Mouse (Mus musculus) left cerebral cortex, adult 11 months (tissue): ENCODE results near the gene Stard8.
"Not testable (repeated sequence)": the region's sequence is repeated elsewhere in the genome, so short reads cannot be mapped to it uniquely, and the experiment has no call there.

ENCODE experiments used
- DNase-seq: peaks from one replicate; pipeline ENCODE4 v3.0.0; 2022; ENCODE audit warnings: low spot score

Gene Stard8

DNA sequence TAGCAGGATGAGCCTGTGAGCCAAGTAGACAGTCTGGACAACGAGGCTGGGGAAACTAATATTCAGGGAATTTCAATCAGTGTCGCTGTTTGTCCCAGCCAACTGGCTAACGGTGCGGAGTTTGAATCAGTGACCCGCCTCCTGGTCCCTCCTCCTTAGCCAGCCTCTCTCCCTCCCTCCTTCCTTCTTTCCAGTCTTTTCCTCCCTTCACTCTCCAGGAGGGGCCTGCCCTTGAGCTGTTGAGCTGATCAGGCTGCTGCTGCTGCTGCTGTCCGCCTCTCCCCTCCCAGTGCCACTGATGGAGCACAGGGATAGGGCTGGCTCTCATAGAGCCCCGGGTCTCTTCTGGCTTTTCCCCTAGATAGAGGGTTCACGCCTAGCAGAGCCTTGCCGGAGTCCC is at the start of gene Stard8:
Stard8 (plus strand) TSS at position 203 of the 400 bp plus-strand sequence.
- no peak for DNase-seq

DNA sequence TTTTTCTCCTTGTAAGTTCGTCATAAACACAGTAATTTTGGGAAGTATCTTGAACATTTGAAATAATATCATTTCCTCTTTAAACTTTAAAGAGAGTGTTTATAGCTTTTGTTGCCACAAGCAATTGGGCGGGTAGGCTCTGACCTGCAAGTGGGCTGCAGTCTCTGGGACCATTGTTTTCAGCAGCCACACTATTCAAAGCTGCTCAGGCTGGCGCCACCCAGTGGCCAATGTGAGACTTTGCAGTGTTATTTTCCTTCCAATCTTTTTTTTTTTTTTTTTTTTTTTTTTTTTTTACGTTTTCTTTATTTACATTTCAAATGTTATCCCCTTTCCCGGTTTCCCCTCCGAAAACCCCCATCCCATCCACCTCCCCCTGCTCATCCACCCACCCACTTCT is 49.1 kb upstream of the Stard8 start:
- no peak for DNase-seq

DNA sequence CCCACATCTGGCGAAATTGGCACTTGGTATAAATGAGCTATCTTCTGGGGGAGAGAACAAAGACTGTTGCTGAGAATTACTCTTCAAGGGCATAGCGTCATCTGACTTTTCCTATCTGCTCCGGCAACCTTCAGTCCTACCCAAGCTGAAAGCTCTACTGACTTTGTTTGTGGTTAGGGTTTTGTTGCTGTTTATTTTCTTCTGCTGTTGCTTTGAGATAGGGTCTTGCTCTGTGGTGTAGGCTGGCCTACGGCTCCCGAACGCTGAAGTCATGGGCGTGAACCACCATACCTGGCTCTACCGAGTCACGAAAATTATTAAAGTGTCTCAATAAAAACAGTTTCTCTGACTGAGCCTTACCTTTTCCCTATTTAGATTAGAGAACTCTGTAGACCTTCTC is 44.8 kb upstream of the Stard8 start:
- no peak for DNase-seq

DNA sequence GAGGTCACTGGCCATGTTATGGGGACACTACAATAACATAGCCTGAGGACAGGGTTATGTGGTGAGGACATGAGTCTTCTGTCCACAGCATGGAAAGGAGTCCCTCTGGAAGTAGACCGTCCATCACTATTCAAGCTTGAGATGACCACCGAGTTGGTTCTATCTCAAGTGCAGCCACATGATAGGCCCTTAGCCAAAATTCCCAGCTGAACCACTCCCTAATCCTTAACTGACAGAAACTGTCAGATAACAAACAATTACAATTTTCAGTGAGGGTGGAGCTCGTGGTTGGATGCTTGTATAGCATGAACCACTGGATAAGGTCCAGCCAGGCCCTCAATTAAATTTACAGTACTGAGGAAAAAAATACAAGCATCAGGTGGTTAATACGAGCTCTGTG is 44.0 kb upstream of the Stard8 start:
- no peak for DNase-seq

DNA sequence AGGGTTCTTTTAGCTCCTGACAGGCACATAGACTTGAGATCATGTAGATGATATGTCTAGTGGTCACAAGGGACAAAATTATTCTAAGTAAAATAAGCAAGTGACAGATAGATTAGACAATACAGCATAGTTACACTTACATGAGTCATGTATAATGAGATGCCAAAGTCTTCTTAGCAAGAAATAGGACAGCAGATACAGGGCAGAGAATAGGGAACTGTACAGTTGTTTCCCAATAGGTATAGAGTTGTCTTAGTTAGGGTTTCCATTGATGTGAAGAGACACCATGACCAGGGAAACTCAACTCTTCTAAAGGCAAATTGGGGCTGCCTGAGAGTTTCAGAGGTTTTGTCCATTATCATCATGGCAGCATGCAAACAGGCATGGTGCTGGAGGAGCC is 39.3 kb upstream of the Stard8 start:
- DNase-seq = no peak

DNA sequence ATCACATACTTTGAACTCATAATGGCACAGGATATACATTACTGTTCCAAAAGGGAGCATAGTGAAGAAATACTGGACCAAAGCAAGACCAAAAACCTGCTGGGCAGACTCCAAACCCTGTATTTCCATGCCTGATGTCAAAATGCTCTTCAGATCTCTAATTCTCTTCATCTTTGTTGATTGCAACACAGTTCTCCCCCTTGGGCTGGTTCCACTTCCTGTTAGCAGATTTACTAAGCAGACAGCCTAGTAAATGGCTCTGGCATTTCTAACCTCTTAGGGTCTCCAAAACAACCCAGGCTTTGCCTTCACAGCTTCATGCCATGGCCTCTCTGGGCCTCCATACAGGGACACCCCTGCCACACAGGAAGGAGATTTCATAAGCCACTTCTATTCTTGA is 38.5 kb upstream of the Stard8 start:
- DNase-seq = no peak

DNA sequence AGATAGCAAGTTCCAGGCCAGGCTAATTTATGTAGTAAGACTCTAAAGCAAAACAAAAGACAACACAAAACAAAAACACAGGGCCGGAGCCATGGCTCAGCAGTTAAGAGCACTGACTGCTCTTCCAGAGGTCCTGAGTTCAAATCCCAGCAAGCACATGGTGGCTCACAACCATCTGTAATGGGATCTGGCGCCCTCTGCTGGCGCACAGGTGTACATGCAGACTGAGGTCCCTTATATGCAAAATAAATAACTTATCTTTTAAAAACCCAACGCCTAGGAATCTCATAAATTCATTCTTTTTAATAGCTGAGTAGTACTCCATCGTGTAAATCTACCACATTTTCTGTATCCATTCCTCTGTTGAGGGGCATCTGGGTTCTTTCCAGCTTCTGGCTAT is 16.4 kb upstream of the Stard8 start:
- DNase-seq = not testable (repeated sequence)

DNA sequence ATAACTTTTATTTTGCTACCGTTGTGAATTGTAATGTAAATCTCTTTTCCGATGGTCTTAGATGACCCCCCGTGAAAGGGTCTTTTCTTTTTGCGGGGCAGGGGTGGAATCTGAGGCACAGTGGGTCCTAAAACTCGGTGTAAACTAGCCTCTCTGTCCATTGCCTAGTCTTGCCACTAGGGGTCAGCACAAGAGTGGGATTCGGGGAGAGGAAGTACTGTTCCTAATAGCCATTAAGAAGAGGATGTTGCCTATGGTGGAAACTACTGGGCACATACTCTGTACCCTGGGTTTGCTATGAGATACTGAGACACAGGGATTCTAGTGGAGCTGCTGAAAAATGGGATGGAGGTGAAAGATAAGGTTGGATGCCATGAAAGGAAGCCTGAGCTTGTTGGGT is 13.5 kb upstream of the Stard8 start:
- peak; percentile 6 for DNase-seq

DNA sequence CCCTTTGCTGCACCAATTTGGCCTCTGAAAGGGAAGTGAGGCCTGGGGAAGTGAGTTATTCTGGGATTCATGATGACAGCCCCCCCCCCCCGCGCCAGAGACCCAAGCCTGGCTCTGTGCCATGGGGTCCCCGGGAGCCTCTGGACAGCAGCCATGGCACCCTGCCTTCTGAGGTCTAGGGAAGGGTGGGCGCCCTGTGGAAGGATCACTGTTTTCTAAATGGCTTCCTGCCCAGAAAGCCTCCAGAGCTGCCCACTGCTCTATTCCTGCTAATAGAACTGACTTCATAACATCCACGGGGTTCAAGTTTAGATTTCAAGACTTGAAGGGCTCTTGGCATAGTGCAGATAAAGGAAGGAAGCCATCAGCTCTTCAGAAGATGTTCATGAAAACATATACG is 983 bp upstream of the Stard8 start:
- DNase-seq = no peak

DNA sequence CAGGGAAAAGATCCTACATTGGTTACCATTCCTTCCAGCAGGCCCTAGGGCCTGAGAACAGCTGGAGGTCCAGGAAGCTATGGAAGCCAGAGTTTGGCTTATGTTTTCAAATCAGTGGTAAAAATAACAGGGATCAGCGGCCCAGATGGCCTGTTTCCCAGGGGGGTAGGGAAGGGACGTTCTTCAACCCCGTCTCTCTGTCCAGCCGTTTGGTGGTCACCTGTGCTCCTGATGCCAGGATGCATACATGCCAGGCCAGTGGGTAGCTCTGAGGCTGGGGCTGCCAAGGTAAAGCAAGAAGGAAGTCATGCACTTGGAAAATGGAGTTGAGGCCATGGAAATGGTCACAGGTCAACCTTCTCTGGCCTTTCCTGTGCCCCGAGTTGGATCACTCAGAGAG is 7.5 kb downstream of the Stard8 start:
- DNase-seq = no peak

DNA sequence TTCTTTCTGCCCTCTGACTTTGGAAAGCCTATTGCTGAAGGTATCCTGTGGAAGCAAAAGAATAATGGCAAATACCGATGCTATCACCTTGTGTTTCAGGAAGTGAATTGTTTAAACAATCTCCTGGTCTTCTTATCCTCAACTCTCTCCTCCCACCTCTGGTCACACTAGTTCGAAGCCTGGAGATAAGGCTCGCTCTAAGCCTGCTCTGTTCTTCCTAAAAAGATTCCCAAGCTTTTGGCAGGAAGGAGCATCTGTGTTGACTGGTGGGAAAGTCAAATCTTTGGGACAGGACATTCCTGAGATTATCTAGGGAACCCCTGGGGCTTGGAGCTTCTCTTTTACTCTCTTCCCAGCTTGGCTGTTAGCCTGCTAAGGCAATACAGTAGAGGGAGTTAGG is 8.2 kb downstream of the Stard8 start:
- DNase-seq = no peak

DNA sequence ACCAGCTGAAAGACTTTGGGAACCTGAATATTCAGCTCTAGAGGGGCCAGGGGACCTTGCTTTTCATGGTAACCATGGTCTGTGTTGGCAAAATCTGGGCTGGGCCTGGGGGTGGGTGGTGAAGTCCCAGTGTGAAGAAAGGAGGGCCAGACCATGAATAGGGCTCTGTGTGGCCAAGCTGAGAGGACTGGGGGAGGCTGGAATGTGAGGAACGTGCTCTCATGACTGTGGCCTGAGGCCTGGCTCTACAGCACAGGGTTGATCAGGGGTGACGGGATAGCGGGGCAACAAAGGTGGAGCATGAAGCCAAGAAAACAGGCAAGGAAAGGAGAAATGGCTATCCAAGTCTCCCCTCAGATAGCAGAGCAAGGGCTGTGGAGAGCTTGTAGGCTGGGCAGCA is 9.4 kb downstream of the Stard8 start:
- DNase-seq = no peak

DNA sequence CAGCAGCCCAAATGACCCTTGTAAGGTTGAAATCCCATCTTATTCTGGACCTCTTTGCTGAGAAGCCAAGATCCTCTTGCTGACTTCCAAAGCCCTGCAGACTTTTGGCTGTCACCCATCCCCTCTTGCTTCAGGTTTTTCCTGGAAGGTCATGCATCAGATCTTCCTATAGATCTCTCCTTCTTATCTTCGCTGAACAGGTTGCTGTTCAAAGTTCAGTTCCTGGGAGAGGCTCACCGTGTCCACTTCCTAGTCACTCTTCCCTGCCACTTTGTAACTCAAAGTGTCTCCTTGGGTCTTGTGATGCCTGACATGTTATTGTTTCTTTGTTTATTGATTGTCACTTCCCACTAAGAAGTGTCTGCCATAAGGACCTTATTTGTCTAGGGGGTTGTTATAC is 12.7 kb downstream of the Stard8 start:
- no peak for DNase-seq

DNA sequence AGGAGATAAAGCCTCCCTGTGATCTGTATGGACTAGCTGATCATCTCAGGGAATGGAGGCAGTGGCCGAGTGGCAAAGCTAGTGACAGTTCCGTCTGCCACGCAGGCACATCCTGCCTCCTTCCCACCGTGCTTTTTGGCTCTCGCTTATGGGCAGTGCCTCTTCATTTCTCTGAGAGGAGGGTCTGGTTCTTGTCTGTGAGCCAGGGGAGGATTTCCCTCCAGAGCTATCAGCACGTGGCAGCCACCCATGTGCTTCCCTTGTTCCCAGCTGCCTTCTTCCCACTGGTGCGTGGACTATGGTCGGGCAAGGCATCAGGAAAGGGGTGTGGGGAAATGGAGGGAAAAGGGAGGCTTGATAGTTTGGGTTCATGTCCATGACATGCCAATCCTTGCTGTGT is 13.9 kb downstream of the Stard8 start:
- no peak for DNase-seq

DNA sequence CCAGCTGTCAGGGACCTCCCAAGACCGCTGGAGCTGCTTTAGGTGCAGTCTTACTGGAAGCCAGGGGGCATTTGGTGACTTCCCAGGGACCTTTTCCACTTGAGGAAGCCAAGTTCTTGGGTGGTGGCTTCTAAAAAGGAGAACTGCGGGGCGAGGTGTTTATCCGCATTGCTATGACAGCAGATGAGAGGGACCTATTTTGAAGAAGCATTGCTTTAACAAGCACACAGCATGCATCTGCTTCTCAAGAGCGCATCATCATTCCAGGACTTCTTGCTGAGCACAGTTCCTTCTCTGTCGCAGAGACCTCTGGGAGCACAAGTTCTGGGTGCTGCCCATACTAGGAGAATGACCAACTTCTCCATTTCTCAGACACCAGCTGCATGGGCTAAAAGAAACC is 14.8 kb downstream of the Stard8 start:
- DNase-seq = no peak

DNA sequence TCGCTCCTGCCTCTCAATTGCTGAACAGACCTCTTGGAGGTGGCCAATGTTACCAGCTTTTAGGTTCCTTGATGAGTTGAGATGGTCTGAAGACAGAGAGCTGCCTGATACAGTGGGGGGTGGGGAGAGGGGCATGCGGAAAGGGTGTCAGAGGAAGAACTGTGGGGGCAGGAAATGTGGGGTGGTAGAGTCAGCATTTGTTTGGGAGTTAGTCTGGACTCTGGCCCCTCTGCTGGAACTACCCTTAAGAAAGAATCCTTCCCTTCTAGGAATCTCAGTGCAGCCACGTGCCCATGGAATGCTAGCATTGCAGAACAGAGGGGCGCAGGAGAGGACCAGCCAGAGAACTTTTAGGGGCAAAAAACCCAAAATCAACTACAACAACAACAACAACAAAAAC is 16.3 kb downstream of the Stard8 start:
- DNase-seq = no peak

DNA sequence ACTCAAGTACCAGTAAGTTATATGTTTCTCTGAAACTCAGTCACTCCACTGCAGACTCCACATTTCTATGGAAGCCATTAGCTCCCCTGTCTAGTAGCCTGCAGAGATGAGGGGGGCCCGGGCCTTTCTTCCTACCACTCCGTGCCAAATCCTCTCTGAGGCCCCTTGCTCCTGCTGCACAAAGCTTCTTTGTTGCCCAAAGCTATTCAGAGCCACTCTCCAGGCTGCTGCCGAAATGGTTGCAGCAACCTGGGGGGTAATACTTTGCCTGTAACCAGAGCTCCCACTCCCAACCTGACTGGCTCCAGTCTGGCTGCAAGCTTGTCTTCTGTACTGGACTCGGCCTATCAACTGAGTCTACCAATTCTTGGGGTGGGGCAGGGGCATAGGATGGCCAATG is 17.2 kb downstream of the Stard8 start:
- no peak for DNase-seq

DNA sequence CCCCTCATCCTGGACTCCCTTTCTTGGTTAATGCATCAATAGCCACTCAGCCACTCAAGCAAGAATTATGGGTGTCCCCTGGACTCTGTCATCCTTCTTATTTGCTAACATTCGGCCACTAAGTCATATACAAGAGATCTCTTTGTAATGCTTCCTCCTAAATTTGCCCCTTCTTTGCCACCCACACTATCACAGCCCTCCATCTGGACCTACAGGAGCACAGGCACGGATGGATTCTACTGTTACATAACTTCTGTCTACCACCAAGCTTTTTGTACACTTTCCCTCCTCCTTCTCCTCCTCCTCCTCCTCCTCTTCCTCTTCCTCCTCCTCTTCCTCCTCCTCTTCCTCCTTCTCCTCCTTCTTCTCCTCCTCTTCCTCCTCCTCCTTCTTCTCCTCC is 18.5 kb downstream of the Stard8 start:
- no peak for DNase-seq

DNA sequence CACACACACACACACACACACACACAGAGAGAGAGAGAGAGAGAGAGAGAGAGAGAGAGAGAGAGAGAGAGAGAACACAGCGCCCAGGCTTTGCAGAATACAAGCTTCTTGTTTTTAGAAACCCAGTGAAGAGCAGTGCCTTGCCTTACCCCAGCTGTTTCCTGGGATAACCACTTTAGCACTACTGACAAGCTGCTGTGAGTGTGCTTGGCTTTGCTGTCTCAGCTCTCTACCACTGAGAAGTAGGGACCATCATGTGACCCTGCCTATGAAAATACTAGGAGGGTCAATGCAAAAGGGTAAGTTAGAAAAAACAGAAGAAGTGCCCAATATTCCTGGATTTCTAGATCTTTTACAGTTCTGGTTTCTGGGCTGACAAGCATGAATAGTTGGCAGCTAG is 20.9 kb downstream of the Stard8 start:
- DNase-seq = no peak

DNA sequence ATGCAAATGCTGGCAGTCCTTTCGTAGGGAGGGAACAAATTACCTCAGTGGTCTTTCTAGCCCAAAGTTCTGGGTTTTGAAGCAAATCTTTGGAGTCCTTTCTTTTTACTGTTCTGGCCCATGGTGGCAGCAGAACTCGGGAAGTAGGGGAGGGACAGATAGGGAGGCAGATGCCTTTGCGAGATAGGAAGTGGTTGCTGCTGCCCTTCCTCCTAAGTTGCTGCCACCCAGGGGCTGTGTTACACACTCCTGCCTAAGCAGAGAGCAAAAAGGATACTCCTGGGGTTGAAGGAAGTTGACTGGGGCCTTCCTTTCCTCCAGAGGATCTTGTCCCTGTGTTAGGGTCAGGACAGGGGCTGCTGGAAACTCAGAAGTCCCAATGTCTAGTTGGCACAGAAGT is 32.4 kb downstream of the Stard8 start:
- no peak for DNase-seq

DNA sequence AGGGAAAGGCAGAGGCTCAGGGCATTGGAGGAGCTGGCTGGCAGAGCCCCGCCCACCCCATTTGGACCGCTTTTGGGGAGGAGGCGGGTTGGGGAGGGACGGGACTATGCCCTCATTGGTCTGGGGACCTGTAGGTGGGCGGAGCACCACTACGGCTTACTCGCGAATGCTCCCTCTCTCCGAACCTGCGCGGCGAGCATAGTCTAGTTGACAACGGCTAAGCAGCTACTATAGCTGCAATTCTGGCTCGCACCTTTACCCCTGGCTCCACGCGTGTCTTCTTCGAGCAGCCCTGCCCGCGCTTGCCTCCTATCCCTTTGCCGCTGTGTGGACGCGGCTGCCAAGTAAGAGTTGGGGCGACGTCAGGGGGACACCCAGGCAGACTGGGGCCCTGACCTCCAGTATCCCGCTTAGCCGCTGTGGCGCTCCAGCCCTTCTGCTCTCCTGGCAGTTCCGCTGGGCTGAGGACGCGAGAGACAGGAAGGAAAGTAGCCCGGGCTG is 39.5 kb downstream of the Stard8 start:
- DNase-seq = peak; percentile 62

DNA sequence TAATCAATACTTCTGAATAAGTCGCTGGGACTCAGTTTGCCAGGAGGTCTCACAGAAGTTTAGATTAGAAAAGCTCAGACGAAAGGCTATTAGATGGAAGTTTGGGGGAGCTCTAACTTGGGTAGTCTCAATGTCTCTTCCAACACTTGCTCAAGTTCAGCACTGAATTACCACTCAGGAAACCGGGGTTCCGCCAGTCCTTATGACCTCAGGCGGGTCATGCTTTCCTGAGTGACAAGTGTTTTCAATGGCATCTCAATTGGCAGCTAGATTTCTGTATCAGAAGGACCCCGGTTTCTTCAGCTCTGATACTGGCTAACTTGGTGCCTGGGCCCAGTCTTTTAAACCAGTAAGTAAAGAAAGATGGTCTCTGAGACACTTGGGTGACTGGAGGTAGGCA is 40.2 kb downstream of the Stard8 start:
- DNase-seq = no peak

DNA sequence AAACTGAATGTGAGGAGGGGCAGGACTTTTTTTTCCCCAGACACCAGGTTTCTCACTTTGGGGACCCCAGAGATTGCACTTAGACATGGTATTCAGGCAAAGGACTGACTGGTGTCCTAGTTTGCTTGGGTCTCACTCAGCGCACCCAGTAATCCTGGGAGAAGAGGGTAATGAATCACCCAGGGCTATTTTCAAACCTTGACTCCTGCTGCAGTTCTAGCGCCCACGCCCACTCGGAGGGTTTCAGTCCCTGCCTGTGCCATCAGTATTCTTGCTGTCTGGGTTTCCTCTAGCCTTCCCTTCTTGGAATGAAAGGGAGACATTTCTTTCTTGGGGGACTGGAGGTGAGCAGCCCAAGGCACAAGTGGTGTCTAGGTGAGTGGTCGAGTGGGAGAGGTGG is 40.7 kb downstream of the Stard8 start:
- no peak for DNase-seq

DNA sequence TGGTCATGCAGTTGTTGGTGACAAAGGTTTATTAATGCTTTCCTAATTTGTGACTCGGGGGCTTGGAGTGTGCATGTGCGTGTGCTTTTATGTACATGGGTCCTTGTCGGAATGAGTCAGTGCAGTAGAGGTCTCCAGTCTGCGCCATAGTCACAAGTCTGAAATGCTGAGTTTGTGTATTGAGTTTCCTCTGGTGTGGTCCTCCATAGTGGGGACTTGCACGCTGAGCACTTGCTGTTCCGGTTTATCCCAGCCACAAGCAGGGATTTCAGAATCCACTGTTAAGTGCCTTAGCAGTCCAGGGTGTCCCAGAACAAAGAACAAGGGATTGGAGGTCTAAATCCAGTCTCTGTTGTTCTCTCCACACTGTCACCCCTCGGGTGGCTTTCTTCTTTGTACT is 42.3 kb downstream of the Stard8 start:
- DNase-seq = no peak

DNA sequence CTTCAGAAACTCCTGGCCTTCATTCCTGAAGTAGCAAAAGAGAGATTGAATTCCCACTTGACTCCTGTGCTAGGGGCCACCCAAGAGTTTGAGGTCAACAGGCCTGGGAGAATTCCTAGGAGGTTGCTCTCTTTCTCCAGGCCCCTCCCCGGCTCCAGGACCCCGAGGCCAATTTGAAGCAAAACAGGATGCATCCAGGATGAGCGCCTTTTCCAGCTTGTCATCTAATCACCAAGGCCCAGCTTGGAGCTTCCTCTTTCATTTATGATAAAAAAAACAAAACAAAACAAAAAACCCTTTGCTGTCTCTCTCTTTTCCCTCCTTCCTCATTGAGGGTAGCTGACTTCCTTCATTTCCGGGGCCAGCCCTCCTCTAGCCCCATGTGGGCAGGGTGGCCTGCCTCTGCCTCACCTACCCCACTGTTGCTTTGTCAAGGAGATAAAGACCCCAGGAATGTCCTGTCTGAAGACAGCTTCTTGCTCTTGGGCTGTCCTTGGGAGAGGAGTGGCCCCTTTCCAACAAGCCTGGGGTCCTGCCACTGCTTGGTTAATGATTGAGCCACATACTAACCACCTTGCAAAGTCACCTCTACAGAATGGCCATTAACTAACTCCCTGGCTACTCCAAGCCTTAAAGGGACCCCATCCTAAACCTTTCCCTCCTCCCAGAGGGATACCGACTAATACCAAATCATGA is 43.5 kb downstream of the Stard8 start:
- DNase-seq = no peak
